Mouse (Mus musculus) ES-E14 (cell line): ENCODE data around the gene Noc3l.

Experiments used
- MAFK ChIP-seq: IDR thresholded peaks from 2 replicates; pipeline ENCODE4 v1.6.1; 2014; ENCODE audit warnings: mild to moderate bottlenecking, low read depth, low read length, inconsistent platforms; ENCODE audit not compliant: insufficient read depth
- ZC3H11A ChIP-seq: IDR thresholded peaks from 2 replicates; pipeline ENCODE4 v1.6.1; 2012; ENCODE audit warnings: low read depth, mild to moderate bottlenecking, inconsistent platforms, low read length, borderline replicate concordance
- ZNF384 ChIP-seq: IDR thresholded peaks from 2 replicates; pipeline ENCODE4 v1.6.1; 2012; ENCODE audit warnings: low read depth, low read length, inconsistent platforms

- TF ChIP-seq ZNF384, result no peak
- no peak for TF ChIP-seq ZC3H11A
- no peak for TF ChIP-seq MAFK
Observed at GRCm38 (mm10) chr19:38766306-38766705, 52.7 kb downstream of the Noc3l start.
